Mouse (Mus musculus) telencephalon, adult 2 months (tissue): Measurements from ENCODE around the gene Olfr187.
"Not testable (repeated sequence)": the region's sequence is repeated elsewhere in the genome, so short reads cannot be mapped to it uniquely, and the experiment has no call there.

ENCODE experiments used
- DNase-seq: peaks from one replicate; pipeline ENCODE4 v3.0.0-alpha.2; 2011; ENCODE audit warnings: low read depth, low spot score

Olfr187 gene

DNA sequence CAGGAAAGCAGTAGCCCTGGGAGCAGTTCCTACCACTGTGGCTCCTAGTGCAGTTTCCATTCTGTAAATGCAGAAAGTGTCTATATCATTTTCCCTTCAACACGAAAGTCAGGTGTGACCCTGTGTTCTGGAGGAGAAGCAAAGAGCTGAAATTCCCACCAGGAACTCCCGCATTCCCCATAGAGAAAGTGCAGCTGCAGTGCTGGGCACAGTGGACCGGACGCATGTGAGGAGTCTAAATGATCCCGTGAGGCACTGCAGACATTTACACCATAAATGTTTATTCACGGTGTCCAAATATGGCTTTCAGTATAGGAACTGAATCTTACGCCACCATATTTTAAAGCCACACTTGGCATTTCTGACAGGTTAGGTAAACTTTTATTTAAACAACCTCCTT, at the start of gene Olfr187:
Gene Olfr187 (minus strand): TSS at position 58 of the 400 bp plus-strand sequence.
- no peak for DNase-seq

DNA sequence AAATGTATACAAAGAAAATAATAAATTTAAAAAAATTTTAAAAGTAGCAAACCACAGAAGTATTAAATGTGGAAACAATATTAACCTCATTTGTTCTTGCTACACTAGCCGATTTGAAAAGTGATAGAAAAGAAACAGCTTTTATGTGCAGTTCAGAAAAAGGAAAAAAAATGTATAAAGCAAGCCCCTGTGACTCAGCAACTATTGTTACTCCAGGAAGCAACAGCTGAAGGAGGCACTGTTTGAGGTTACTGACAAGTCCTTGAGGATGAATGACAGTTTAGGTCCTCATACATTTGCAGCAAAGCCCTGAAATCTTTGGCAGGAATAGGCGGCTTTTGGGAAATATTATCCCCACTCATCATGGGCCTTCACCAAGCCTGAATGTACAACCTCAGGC, 41.5 kb upstream of the Olfr187 start:
- not testable (repeated sequence) for DNase-seq

DNA sequence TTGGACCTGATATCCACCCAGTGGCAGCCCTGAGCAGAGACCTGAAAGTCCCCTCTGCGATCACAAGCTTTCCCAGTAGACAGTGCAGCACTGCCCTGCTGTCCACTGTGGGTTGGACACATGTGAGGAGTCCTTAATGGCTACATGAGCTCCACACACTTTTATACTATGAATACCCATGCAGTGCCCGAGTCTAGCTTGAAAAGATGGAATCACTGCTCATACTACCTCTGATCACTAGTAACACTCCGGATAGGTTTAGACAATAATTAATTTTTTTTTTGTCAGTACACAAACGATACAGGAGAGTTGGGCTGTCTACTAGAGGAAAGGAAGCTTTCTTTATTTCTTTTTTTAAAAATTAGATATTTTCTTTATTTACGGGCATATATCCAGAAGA, 38.3 kb upstream of the Olfr187 start, which contains the start of gene Olfr190:
Gene Olfr190 (minus strand): TSS at position 101 of the 400 bp plus-strand sequence.
- no peak for DNase-seq

DNA sequence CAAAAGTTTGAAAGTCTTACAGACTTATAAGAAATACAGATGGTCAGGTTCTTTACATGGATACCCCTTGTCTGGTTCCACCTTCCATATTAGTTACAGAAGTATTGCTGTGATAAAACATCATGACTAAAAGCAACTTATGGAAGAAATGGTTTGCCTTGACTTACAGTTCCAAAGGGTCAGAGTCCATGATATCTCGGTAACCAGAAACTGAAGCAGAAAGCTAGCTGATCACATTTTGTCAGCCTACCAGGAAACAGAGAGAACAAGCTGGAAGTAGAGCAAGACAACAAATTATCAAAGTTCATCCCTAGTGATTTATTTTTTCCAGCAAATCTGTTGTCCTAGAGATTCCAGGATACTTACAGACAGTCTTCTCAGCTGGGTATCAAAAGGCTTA, 34.0 kb upstream of the Olfr187 start:
- no peak for DNase-seq

DNA sequence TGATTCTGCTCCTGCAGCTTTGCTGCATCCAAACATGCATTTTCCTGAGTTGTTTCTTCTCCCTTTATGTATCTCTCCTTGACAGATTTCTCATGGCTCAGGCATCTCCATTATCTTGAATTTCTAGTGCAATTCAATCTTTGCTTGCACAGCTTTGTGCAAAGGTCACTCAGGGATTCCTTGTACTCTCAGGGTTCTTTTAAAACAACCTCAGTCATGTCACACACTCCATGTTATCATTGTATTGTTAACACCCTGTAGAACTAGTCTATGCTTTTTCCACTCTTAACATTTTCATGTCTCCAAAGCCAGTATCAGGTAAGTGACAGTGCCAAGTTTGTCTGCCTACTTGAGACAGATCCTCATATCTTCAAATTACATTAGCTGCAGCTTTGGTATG, 32.2 kb upstream of the Olfr187 start:
- DNase-seq = no peak

DNA sequence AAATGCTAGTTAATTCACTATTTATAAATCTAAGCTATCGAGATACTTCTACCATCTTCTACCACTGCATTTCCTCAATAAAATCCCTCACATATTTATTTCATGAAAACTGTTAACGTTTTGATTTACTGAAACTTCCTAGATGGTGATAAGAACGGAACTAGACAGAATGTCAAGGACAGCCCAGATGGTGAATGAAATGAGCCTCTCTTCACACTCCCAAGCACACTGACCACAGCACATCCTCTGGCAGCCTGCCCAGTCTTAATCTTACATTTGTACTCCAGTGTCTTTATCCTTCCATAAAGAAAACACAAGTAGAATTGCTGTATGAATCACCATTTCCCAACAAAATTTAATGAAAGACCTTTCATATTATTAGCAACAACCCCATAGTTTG, 22.8 kb upstream of the Olfr187 start:
- not testable (repeated sequence) for DNase-seq

DNA sequence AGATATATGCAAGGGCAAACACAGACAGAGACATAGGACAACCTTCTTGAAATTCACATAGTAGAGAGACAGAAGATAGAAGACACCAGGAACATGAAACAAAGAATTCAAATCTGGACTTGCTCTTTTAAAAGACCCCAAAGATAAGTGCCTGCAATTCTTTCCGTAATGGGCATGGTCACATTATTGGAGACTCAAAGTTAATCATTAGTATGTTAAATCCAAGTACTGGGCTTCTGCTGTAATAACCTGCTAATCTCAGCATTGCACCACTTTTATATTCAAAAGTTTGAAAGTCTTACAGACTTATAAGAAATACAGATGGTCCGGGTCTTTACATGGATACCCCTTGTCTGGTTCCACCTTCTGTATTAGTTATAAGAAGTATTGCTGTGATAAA, 9.7 kb upstream of the Olfr187 start:
- DNase-seq = not testable (repeated sequence)

DNA sequence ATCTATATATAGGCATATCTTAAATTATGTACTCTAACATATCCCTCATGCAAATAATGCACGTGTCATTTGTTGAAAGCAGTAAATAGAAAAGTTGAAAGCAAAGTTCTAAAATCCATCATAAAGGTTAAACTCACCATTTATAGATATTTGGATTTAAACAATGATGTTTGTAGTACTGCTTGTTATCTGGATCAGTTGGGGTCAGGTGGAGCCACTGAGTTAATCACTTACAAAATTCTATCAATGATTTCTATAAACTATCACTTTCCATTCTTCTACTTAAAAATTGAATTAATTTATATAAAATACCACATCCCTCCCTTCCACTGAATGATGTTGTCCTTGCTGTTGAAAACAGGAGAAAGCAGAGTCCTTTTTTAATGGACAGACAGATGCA, 9.3 kb upstream of the Olfr187 start:
- no peak for DNase-seq

DNA sequence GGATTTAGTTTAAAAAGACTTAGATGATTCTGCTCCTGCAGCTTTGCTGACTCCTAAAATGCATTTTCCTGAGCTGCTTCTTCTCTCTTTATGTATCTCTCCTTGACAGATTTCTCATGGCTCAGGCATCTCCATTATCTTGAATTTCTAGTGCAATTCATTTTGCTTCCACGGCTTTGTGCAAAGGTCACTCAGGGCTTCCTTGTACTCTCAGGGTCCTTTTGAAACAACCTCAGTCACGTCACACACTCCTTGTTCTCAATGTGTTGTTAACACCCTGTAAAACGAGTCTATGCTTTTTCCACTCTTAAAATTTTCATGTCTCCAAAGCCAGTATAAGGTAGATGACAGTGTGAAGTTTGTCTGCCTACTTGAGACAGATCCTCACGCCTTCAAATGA, 8.0 kb upstream of the Olfr187 start:
- DNase-seq = no peak

DNA sequence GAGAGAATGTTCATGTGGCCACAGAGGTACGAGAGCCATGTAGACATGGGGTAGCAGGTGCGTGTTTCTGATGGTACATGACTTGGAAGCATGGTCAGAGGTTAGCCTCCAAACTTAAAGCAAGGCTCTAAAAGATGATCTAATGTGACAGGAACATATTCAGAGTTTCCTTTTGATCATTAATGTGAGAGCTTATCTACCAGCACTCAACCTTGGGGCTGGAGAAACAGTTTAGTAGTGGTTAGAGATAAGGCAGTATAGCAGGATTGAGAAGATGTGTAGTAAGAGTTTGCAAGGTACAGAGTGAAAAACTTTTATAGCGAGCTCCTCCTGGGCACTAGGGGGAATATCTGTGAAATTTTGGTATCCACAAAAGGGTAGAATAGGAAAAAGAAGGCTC, 6.3 kb upstream of the Olfr187 start:
- DNase-seq = no peak

DNA sequence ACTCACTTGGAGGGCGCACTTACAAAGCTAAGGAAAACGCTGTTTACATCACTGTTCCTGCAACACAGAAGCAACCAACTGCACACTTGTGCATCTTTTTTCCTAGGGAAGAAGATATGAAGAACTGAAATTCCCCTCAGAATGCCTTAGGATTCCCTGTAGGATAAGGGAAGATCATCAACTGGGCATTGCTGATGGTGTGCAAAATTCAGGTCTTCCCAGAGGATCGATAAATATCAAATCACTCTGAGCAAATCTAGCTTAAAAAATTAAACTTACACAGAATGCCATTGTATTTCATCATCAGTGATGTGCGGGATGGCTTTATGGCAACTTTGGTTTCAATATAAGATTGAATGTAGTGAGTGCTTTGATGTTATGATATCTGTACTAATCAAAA, 9.4 kb downstream of the Olfr187 start, which contains the start of gene Olfr186:
Gene Olfr186 (minus strand): TSS at position 101 of the 400 bp plus-strand sequence.
- DNase-seq = no peak

DNA sequence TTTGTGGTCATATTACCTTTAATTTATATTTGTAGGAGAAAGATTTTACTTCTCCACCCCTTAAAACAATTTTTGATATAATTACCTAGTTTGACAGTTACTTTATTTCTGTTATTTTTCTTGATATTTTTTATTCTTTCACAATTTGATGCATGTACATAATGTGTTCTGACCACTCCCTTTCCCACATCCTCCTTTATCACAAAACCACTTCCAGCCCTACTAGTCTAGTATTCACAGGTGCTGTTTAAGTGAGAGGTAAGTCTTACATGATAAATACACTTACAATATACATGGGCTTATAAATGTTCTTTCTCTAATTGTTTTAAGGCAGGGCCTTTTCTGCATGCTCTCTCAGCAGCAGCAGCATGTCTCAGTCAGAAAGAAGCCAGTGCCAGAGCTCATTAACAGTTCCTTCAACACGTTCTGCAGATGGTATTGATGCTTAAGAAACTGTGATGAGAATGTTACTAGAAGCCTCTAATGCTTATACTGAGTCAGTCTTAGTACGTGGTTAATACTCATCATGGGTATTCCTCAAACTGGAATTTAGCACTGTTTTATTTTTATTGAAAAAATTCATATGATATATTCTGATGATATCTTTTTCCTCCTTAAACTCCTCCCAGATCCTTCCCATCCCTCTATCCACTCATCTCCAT, 26.1 kb downstream of the Olfr187 start:
- DNase-seq = no peak

DNA sequence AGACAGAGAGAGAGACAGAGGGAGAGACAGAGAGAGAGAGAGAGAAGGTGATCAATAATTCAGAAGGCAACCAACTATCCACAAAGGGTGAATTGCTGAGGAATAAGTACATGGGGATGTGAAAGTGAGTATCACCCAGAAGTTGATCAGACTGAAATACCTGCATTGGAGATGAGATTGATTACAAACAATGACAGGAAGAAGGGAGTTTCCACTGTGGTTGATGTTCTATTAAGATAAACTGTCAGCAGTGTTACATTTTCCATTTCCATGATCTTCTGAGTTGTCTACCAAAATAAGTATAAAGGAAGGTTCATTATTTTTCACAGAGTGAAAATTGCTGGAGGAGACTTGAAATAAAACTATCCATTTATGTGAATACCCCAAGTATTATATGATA, 32.4 kb downstream of the Olfr187 start:
- DNase-seq = no peak

DNA sequence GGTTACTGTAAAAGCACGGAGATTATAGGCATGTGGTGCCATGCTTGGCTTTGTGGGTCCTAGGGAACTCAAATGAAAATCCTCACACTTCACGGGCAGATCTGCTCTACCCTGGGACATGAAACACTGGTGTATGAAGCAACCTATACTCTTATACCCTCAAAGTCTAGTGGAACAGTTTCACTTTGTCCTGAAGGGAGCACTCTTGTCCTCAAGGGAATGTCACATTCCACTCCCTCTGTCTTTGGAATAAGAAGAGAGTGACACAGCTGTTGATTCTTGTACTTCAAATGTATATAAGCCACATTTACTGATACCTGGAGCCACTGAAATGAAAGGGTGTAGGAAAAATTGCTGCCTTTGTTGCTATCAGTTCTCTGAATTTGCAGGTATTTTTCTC, 44.5 kb downstream of the Olfr187 start, which contains the start of gene Olfr183:
Gene Olfr183 (plus strand): TSS at position 301 of the 400 bp plus-strand sequence.
- DNase-seq = no peak
